Mouse (Mus musculus) mature B cell (primary cell): ENCODE measurements around the gene Gm10352.
"Not testable (repeated sequence)": the region's sequence is repeated elsewhere in the genome, so short reads cannot be mapped to it uniquely, and the experiment has no call there.

Source experiments
- in situ Hi-C: fragments of 300-500 bp; cut with MboI; formaldehyde crosslinking; loops from 2 replicates; pipeline ENCODE4 v1.14.3; 2019

The Gm10352 gene

DNA sequence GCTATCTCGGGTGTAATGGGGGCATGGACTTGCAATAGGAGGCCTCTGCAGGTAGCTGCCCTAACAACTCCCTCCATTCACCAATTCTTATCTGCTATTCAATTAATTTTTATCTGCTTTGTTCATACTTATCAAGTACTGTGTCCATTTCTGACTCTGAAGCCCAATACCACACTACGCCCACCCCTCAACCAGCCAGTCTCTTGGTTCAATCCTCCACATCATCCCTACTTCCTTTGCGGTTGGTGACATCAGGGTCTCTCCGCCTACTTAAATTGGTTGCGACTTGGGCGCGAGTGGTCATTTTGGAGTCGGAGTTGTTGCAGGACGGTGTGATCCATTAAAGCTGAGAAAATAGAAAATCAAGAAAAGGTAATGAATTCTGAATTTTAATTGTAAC is at the start of gene Gm10352:
Gene Gm10352, plus strand, starts transcription at position 301 of the 400 bp plus-strand sequence.
- in situ Hi-C loops, result not testable (repeated sequence)

DNA sequence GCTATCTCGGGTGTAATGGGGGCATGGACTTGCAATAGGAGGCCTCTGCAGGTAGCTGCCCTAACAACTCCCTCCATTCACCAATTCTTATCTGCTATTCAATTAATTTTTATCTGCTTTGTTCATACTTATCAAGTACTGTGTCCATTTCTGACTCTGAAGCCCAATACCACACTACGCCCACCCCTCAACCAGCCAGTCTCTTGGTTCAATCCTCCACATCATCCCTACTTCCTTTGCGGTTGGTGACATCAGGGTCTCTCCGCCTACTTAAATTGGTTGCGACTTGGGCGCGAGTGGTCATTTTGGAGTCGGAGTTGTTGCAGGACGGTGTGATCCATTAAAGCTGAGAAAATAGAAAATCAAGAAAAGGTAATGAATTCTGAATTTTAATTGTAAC is 31.5 kb downstream of the Gm10352 start, which contains the start of gene Gm29289:
Gene Gm29289, plus strand, starts transcription at position 301 of the 400 bp plus-strand sequence.
- in situ Hi-C loops, result not testable (repeated sequence)
